Mouse (Mus musculus) stomach, postnatal 0 days (tissue): Measurements from ENCODE around the gene Ywhag.

Experiments used
- CTCF ChIP-seq: IDR thresholded peaks from 2 replicates; pipeline ENCODE4 v1.5.1; 2016; ENCODE audit warnings: antibody characterized with exemption, low read depth, mild to moderate bottlenecking, moderate library complexity
- EP300 ChIP-seq: optimal IDR thresholded peaks from 2 replicates; pipeline ENCODE3; 2016; ENCODE audit warnings: antibody characterized with exemption

- TF ChIP-seq CTCF (no peak), EP300 (no peak)
Measured at GRCm38 (mm10) chr5:135872996-135873395, 61.4 kb downstream of the Ywhag start.
